Mouse (Mus musculus): Measurements from ENCODE around the gene Ccdc110.

Ccdc110 gene

DNA sequence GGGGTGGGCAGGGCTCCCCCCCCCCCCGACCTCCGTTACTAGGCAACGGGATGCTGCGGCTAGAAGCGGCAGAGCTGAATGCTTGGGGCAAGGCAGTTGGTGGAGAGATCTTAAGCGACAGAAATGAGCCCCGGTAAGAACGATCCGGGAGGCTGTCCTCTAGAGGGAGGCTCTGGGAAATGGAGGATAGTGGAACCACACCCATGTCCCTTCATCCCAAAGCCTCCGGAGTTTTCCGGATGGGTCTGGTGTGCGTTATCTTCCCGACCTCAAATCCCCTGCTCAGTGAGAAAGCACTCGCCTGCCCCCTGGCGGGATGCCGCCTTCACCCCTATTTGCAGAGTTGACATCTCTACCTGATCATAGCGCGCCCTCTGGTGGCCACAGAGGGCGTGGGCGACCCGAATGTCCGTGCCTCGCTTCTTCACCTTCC is at the start of gene Ccdc110:
Ccdc110 (plus strand) TSS at position 38 of the 433 bp plus-strand sequence.
- TF ChIP-seq GATA4 (IDR thresholded peaks at IDR 0.05; ENCODE audit: insufficient replicate concordance, low read length): peak; percentile 83; the same call in 1 of the 2 replicates

DNA sequence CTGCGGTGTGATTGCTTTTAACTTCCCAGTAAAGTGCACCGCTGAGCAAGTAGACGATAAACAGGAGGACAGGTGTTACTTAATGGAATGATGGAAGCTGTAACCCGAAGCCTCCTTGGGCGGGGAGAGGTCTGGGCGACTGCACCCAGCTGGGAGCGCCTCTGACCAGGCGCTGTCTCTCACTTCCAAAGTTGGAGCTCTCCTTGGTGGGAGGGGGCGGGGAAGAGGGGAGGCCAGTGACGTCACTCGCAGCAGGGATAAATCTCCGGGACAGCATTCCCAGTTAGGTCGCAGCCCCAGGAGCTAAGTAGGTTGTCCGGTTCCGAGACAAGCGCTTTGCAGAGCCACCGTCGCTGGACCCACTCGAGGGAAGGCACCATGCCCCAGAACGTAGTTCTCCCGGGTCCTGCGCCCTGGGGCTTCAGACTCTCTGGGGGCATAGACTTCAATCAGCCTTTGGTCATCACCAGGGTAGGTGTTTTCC is 49.2 kb upstream of the Ccdc110 start, which contains the start of gene Pdlim3:
Pdlim3 (plus strand) TSS at position 260 of the 484 bp plus-strand sequence.
- TF ChIP-seq GATA4 (IDR thresholded peaks at IDR 0.05; ENCODE audit: insufficient replicate concordance, low read length): no peak

DNA sequence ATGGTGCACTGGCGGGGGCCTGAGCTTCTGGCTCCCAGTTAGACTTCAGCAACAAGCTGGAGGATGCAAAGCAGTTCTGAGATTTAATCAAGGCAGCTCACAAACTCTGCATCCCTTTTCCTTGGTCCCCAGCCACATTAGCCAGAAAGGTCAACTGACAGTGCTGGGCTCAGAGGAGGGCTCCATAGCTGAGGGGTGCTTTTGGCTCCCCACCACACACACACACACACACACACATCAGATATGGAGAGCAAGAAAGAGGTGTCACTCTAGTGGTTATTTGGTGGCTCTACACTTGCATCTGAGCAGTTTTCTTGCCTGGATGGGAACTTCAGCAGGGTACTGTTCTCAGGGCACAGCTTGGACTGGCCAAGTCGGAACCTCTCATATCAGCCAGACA is 48.6 kb upstream of the Ccdc110 start:
- no peak for TF ChIP-seq GATA4 (IDR thresholded peaks at IDR 0.05; ENCODE audit: insufficient replicate concordance, low read length)

DNA sequence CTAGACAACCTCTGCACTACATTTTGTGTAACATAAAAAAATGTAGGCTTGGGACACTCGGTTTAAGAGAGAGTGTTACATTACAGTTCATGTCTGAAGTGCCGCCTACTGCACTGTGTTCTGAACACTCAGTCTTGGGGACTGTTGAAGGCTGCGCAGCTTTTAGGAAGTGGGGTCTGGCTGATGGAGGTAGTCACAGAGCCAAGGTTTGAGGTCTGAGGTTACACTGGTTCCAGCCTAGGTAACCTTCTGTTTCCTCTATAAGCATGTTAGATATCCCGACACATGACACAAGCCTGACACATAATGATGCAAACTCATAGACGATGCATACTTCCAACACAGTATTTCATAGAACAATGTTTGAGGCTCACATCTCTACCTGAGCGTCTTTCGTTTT is 44.7 kb upstream of the Ccdc110 start:
- no peak for TF ChIP-seq GATA4 (IDR thresholded peaks at IDR 0.05; ENCODE audit: insufficient replicate concordance, low read length)

DNA sequence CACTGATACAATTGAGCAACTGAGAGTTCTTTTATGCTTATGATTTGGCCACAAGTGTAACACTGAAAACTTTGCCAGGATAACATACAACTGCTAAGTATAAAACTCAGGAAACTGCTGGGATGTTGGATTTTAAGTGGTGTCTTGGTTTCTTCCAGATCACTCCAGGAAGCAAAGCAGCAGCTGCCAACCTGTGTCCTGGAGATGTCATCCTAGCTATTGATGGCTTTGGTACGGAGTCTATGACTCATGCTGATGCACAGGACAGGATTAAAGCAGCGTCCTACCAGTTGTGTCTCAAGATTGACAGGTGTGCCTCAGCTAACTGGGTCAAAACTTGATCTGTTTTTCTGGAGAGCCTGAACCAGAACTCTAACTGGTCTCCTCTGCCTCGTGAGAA is 37.8 kb upstream of the Ccdc110 start:
- TF ChIP-seq GATA4 (IDR thresholded peaks at IDR 0.05; ENCODE audit: insufficient replicate concordance, low read length): no peak

DNA sequence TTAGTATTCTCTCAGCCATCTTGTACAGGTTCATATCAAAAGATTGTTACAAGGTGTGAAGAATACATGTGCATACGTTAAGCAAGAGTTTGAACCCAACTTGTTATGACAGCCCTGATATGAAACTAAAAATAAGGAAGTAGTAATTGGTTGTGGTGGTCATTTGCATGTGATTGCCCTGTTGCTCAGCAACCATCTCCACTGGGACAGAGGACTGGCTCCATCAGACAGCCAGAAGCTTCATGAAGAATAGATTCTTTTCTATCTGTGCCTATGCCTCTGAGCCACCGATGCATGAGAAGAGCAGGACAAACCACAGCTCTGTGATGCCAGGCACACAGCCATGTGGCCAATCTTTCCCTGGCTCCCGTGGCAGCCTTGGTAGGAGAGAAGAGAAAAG is 34.6 kb upstream of the Ccdc110 start:
- TF ChIP-seq GATA4 (IDR thresholded peaks at IDR 0.05; ENCODE audit: insufficient replicate concordance, low read length): no peak

DNA sequence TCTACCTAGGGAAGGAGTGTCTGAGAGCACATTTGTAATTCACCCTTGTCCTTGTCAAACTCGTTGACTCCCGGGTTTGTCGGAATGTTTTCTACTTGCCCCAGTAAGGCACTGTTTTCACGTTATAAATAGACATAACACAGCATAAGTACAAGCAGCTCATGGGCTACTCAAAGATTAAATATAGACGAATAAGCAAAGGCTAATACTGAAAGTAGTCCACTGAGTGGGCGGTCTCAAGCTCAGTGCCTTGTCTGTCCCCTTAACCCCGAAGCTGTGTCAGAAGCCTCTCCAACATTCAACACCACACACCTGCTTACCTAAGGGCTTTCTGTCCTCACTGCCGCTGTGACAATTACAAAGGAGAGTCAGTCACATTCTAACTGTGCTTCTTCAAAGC is 32.8 kb upstream of the Ccdc110 start:
- no peak for TF ChIP-seq GATA4 (IDR thresholded peaks at IDR 0.05; ENCODE audit: insufficient replicate concordance, low read length)

DNA sequence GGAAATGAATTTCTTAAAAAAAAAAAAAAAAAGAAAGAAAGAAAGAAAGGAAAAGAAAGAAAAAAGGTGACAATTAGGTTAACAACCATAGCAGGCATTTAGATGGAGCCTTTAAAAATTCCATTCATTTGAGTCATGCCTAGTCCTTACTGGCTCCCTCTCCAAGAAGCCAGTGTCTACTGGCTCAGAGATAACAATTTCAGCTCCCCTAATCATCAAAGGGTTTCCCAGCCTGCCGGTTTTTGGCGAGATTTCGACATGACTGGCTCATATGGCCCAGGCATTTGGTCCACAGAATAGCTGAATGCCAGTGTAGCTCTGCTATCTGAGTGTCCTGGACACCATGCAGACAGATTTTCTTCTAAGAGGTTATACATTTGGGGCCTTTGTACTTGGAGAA is 30.8 kb upstream of the Ccdc110 start:
- TF ChIP-seq GATA4 (IDR thresholded peaks at IDR 0.05; ENCODE audit: insufficient replicate concordance, low read length): no peak

DNA sequence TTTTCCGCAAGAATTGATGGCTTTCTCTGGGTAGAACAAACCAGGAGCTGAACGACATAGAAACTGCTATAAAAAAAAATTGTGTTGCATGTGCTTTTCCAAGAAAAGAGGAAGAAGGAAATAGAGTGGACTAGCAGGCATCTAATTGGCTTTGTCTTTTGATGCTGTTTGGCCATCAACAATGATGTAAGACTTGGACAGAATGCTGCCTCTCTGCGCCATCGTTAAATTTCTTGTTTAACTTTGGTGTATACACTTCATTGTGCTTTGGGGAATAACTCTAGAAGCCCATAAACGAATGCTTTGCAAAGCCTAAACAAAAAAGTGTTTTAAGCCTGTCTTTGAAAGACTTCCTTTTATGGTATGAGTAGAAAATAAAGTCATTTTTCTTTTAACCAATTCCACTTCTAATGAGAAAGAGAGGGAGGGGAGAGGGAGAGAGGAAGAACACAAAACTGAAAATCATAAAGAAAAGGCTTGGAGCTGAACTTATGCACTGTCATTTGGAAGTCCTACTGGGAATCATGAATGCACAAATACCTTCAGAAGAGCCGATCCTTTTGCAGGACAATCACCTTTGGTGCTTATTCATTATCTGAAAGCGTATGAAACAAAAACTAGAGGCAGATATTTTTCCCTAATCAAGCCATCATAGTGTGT is 28.7 kb upstream of the Ccdc110 start:
- no peak for TF ChIP-seq GATA4 (IDR thresholded peaks at IDR 0.05; ENCODE audit: insufficient replicate concordance, low read length)

DNA sequence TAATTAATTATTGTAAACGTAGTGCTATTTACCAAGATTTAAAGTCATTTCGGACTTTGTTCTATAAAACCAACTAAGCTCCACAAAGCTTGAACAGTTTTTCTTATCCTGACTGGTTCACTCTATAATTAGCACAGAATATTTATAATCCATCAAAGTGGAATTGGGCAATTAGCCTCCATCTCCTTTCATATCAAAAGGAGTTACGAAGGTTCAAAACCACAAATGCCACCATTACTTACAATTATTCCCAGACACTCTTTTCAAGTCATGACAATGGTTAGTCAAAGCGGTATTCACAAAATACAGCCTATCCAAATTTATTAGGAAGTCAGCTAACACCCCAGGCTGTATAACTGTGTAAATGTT is 28.2 kb upstream of the Ccdc110 start:
- no peak for TF ChIP-seq GATA4 (IDR thresholded peaks at IDR 0.05; ENCODE audit: insufficient replicate concordance, low read length)

DNA sequence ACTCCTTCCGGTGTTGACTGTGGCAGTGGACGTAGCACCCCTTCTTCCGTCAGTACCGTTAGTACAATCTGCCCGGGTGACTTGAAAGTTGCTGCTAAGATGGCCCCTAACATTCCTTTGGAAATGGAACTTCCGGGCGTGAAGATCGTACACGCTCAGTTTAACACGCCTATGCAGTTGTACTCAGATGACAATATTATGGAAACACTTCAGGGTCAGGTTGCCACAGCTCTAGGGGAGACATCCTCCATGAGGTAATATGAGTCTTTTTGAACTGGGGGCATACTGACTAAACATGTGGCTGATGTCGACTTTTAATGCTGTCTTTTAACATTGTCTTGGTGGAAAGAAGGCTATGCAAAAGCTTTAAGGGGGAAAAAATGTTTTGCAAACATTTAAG is 20.7 kb upstream of the Ccdc110 start:
- TF ChIP-seq GATA4 (IDR thresholded peaks at IDR 0.05; ENCODE audit: insufficient replicate concordance, low read length): no peak

DNA sequence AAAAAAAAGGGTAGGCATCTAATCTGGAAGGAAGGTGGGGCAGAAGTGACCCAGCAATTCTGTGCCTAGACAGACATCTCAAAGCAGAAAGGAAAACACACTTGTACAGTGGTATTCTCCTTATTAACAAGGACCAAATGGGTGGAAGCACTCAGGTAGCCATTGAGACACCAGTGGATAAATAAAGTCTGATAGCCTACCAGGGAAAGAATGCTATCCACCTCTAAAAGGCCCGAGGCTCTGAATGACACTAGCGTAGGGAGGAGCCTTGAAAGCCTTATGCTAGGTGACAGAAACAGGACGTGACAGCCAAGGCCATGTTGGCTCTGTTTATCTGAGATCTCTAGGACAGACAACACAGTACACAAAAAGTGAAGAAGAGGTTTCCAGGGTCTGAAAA is 17.9 kb upstream of the Ccdc110 start:
- no peak for TF ChIP-seq GATA4 (IDR thresholded peaks at IDR 0.05; ENCODE audit: insufficient replicate concordance, low read length)

DNA sequence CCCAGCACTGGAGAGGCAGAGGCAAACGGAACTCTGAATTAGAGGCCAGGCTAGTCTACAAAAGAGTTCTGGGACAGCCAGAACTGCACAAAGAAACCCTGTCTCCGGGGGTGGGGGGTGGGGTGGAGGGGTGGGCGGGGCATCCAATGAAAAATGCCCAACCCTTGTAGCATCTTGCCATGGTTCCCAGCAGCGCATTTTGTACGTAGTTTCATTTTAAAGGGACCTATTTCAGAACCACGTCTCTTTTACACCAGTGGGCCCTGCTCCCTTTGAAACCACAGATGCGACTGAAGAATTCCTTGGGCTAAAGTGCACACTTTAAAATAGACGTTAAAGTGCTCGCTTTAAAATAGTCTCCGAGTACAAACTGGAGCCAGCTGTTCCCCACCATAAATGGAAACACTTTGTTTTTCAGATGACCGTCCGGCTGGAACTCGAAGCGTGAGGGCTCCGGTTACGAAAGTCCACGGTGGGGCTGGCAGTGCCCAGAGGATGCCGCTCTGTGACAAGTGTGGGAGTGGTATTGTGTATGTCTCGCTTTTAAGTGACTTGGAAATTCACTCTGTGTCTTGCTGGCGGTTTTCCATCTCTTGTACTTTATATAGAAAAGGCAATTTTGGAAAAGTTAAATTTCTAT is 17.3 kb upstream of the Ccdc110 start:
- TF ChIP-seq GATA4 (IDR thresholded peaks at IDR 0.05; ENCODE audit: insufficient replicate concordance, low read length): no peak

DNA sequence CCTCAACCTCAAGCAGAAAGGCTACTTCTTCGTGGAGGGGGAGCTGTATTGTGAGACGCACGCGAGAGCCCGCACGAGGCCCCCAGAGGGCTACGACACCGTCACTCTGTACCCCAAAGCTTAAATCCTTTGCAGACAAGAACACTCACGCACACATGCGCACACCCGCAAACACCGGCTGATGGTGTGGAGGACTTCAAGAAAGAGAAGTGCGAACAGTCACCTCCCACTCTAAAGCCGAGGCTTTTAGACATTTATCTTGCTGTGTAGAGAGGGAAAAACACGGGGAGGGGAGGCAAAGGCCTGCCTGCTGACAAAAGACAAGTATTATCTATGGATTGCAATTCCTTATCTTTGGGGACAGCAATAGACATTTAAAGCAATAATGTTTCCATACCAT is 15.5 kb upstream of the Ccdc110 start:
- TF ChIP-seq GATA4 (IDR thresholded peaks at IDR 0.05; ENCODE audit: insufficient replicate concordance, low read length): no peak

DNA sequence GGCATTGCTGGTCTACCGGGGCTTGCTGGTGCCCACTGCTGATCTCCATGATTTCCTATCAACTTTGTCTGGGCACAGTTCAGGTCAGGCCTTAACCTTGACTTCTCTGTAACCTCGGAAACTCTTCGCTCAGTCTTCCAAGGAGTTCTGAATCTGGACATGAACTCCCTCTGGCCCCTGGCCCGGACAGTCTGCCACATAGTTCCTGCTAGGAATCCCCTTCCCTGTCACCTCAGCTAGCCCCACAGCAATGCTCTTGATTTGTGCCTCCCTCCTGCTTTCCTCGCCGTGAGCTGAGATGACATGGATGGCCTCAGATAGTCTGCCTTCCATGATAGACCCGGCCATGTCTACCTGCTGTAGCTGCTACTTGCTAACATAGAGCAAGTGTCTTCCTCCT is 14.0 kb upstream of the Ccdc110 start:
- no peak for TF ChIP-seq GATA4 (IDR thresholded peaks at IDR 0.05; ENCODE audit: insufficient replicate concordance, low read length)

DNA sequence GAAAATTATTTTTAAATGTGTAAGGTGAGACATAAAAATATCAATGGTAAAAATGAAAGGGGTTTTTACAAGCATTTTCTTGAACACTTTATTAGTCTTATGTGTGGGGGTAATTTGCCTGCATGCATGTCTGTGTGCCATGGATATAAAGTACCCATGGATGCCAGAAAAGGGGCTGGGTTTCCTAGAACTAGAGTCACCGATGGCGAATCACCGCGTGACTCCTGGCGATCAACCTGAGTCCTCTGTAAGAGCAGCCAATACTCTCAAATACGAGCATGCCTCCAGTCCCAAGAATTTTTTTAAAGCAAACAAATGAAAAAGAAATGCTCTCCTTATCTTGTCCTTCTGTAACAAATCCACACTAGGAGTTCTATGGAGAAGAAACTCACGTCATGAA is 12.3 kb upstream of the Ccdc110 start:
- TF ChIP-seq GATA4 (IDR thresholded peaks at IDR 0.05; ENCODE audit: insufficient replicate concordance, low read length): no peak

DNA sequence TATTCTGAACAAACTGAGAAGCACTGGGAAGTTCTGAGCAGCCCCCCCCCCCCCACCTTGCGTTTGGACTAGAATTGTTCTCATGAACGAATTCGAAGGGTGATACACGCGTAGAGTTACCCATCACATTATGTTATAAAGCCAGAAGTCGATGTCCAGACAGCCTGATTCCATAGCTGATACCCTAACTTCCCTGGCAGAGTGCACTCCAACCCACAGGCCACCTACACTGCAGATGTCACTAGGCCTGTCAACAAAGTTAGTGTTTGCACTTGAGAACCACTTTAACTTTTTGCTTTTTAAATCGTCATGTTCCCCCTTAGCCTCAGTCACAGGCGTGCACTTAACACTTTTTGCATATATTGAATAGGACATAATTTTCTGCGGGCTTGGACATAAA is 2.6 kb downstream of the Ccdc110 start:
- TF ChIP-seq GATA4 (IDR thresholded peaks at IDR 0.05; ENCODE audit: insufficient replicate concordance, low read length): no peak

Data from liver, adult (tissue).